Mouse (Mus musculus) ES-CJ7 (cell line): Measurements from ENCODE around the gene Keg1.
"Not testable (repeated sequence)": the region's sequence is repeated elsewhere in the genome, so short reads cannot be mapped to it uniquely, and the experiment has no call there.

Experiments
- DNase-seq: peaks from one replicate; pipeline ENCODE4 v3.0.0; 2011; ENCODE audit warnings: low read depth, low spot score

Gene Keg1

GRCm38 (mm10) chr19:12695590-12695989 lies at the start of gene Keg1:
Gene Keg1, plus strand, starts transcription at chr19:12695786.
- DNase-seq: no peak

GRCm38 (mm10) chr19:12649511-12649910 lies 46.1 kb upstream of the Keg1 start:
- no peak for DNase-seq

GRCm38 (mm10) chr19:12666156-12666555 lies 29.4 kb upstream of the Keg1 start:
- DNase-seq: no peak

DNA sequence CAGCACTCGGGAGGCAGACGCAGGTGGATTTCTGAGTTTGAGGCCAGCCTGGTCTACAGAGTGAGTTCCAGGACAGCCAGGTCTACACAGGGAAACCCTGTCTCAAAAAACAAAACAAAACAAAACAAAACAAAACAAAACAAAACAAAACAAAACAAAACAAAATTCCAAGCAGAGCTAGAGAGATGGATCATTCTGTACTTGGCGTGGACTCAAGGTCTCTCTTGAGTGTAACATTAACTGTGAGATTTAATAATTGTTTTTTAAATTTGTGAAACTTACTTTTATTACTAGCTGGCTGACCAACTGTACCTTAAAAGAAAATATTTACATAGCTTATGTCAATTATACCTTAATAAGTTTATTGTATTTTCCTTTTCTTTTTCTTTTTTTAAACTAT lies 27.0 kb upstream of the Keg1 start:
- not testable (repeated sequence) for DNase-seq

GRCm38 (mm10) chr19:12670139-12670538 lies 25.4 kb upstream of the Keg1 start, which contains the start of gene Olfr1442:
Gene Olfr1442, plus strand, starts transcription at chr19:12670439.
- no peak for DNase-seq

DNA sequence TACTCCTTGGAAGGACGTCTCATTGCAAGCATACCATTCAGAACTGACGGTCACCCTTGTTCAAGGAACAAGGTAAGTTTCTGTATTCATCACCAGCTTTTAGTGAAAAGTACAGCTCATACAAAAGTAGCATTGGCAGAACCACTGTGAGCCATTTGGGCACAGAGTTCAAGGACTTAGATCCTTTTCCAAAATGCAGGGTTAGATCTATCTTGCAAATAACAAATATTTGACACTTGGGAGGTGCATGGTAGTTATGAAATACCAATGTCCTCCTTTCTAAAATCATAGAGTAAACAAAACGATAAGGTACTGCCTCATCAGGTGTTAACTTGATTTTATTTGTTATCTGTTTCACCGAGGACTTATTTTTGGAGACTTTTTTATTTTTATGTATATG lies 24.5 kb upstream of the Keg1 start:
- no peak for DNase-seq

DNA sequence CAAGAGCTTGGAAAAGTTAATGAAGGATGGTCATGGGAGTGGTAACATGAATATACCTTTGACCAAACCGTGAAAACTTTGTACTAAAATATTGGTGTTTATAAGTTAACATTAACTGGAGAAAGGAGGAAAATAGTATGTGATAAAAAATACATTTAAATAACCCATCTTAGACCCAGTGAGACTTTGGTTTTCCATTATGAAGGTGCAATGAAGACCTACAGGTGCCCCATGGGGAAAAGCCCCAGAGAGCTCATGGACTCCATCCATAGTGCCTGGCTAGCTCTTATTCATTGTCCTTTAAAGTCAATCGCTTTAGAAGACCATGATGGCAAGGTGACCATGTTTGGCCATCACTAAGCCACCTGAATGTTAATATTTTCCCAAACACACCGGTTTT lies 17.8 kb upstream of the Keg1 start, which contains the start of gene Olfr1443:
TSS of gene Olfr1443 (plus strand) at position 301 of the 400 bp plus-strand sequence.
- no peak for DNase-seq

GRCm38 (mm10) chr19:12684638-12685037 lies 10.9 kb upstream of the Keg1 start:
- DNase-seq: no peak

DNA sequence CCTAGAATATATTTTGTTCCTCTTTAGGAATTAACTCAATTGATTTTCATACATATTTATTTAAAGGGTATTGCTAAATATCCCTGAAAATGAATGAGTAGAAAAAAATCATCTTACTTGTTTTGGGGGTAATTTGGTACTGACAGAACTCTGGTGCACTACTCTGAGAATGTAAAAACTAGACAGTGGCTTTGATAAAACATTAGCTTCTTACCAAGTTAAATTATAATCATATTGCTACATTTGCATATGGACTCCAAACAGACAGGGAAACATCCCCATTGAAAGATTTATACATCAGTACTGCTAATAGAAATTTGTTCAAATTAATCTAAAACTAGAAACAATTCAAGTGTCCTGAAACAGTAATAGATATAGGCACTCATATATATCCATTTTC lies 10.4 kb upstream of the Keg1 start:
- DNase-seq: no peak

- DNase-seq: no peak
Observed at GRCm38 (mm10) chr19:12696221-12696620, 635 bp downstream of the Keg1 start.

DNA sequence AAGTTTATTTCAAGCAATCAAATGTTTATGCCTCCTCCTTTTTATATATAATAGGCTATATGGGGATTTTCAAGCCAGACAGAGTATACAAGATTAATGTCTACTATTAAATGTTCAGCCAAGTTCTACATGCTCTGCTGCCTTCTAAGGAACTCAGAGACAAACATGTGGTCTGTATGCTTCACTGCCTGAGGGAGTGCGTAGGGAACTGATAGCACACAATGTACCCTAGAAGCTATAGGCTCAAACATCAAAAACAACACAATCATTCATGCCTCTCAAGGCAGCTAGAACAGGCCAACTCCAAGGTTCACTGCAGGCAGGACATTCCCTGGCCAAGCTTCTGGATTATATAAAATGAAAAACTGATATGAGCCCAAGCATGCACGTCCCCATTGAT lies 12.9 kb downstream of the Keg1 start:
- no peak for DNase-seq

DNA sequence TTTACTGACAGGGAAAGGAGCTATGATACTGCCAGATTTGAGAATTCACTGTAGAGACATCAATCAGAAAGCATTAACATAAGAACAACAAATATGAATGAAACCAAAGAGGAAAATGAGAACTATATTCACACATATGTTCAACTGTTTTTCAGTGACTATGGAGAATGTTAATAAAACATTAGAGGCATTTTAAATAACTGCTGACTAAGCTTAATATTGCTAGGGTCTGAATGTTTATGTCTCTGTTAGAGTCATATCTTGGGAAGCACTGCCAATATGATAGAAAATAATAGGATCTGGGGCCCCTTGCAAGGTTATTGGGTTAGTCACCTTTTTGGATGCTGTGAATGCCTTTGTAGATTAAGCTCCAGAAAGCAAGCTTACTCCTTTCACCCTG lies 13.4 kb downstream of the Keg1 start:
- DNase-seq: no peak

DNA sequence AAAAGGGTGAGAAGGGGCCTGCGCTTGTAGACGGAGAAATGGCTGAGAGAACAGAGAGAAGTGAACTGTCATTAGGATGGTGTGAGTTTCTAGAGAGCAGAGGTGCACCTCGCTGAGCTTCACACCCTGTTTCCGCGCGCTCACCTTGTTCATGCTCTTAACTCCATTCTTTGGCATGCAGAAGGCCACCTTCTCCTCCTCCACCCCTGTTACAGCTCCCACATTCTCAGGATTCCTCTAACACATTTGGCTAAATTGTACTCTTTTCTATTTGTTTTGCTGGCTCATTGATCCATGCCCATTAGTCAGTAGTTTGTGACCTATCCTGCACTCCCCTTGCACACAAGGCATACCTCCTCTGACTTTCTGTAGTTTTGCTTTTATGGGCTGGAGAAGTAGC lies 23.6 kb downstream of the Keg1 start:
- no peak for DNase-seq

- no peak for DNase-seq
Observed at GRCm38 (mm10) chr19:12720463-12720862, 24.9 kb downstream of the Keg1 start.

GRCm38 (mm10) chr19:12720919-12721318 lies 25.3 kb downstream of the Keg1 start:
- DNase-seq: not testable (repeated sequence)

GRCm38 (mm10) chr19:12721596-12721995 lies 26.0 kb downstream of the Keg1 start:
- DNase-seq: not testable (repeated sequence)

GRCm38 (mm10) chr19:12722308-12722707 lies 26.7 kb downstream of the Keg1 start:
- DNase-seq: peak; percentile 32

- no peak for DNase-seq
Observed at GRCm38 (mm10) chr19:12725851-12726250, 30.3 kb downstream of the Keg1 start.

DNA sequence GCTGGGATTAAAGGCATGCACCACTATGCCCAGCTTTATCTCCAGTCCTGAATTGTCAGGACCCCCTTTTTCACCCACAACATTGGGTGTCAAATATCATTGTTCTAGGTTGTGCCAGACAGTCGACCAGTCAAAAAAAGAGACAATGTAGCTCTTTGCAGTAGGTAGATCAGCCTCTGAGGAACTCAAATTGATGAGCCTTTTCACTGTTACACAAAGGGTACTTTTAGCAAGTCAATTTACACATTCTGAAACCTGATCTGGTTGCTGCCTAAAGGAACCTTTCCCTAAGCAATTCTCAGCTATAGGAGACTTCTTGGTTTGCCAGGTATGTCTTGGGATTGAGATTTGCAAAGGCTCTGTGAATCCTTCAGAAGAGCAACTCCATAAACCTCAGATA lies 35.5 kb downstream of the Keg1 start:
- peak; percentile 76 for DNase-seq

- peak; percentile 73 for DNase-seq
Observed at GRCm38 (mm10) chr19:12731950-12732349, 36.4 kb downstream of the Keg1 start.

GRCm38 (mm10) chr19:12756286-12756685 lies 60.7 kb downstream of the Keg1 start:
- no peak for DNase-seq

- no peak for DNase-seq
Observed at GRCm38 (mm10) chr19:12758936-12759478, 63.4 kb downstream of the Keg1 start.

DNA sequence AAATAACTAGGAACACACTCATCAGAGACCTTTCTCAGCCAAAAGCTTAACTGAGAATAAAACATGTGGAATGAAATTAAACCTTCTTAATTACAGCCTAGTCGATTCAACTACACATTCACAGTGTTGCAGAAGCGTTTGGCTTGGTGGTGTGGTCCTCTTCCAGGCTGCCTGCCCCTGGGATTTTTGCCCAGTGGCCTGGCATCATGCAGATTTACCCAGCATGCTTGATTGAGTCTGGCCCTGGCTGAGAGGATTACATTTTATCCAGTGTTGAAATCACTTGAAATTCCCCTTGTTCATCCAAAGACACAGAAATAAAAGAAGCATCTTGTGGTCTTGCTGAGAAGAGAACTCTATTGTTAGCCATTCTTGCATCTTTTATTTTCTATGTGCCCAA lies 64.1 kb downstream of the Keg1 start:
- DNase-seq: no peak
